Mouse (Mus musculus) midbrain, postnatal 0 days (tissue): ENCODE measurements around the gene E4f1. TPM values are rescaled to one million over a fixed set of nuclear protein-coding genes. Genes with fewer than 3 reads are reported as not detected.
"Not testable (repeated sequence)": the region's sequence is repeated elsewhere in the genome, so short reads cannot be mapped to it uniquely, and the experiment has no call there.

ENCODE experiments used
- ATAC-seq: fragments of 200-750 bp; cut with Nextera tagmentation; 2 replicates; pipeline ENCODE4 v1.8.0; 2017; ENCODE audit warnings: moderate number of reproducible peaks, mild to moderate bottlenecking, moderate TSS enrichment, moderate library complexity; ENCODE audit not compliant: low FRiP score
- DNase-seq: peaks from one replicate; pipeline ENCODE4 v3.0.0-alpha.2; 2015; ENCODE audit warnings: low spot score
- H3K27ac ChIP-seq: fragments of 300-500 bp; sonication (generic); 2 replicates; pipeline ENCODE4 v1.5.1; 2014; ENCODE audit warnings: low read depth, mild to moderate bottlenecking, low read length, mixed read lengths
- H3K27me3 ChIP-seq: fragments of 300-500 bp; sonication (generic); 2 replicates; pipeline ENCODE4 v1.6.1; 2014; ENCODE audit warnings: low read length, control low read depth, mixed read lengths; ENCODE audit not compliant: insufficient read depth
- H3K36me3 ChIP-seq: fragments of 300-500 bp; sonication (generic); 2 replicates; pipeline ENCODE4 v1.6.1; 2014; ENCODE audit warnings: low read length, control low read depth, mixed read lengths; ENCODE audit not compliant: insufficient read depth
- H3K4me1 ChIP-seq: fragments of 300-500 bp; sonication (generic); 2 replicates; pipeline ENCODE4 v1.6.1; 2014; ENCODE audit warnings: mild to moderate bottlenecking, control low read depth, antibody characterized with exemption, low read length, mixed read lengths; ENCODE audit not compliant: insufficient read depth
- H3K4me2 ChIP-seq: fragments of 300-500 bp; sonication (generic); 2 replicates; pipeline ENCODE4 v1.6.1; 2014; ENCODE audit warnings: low read depth, mild to moderate bottlenecking, low read length, mixed read lengths; ENCODE audit not compliant: poor library complexity, severe bottlenecking
- H3K4me3 ChIP-seq: fragments of 300-500 bp; sonication (generic); 2 replicates; pipeline ENCODE4 v1.5.1; 2014; ENCODE audit warnings: low read depth, mild to moderate bottlenecking, low read length, moderate library complexity
- H3K9ac ChIP-seq: fragments of 300-500 bp; sonication (generic); replicated peaks from 2 replicates; pipeline ENCODE4 v1.6.1; 2014; ENCODE audit warnings: mild to moderate bottlenecking, low read length, moderate library complexity, mixed read lengths; ENCODE audit not compliant: poor library complexity, severe bottlenecking
- H3K9me3 ChIP-seq: fragments of 300-500 bp; sonication (generic); 2 replicates; pipeline ENCODE4 v1.6.1; 2016; ENCODE audit warnings: low read length, control low read depth
- CTCF ChIP-seq: IDR thresholded peaks from 2 replicates; pipeline ENCODE4 v1.5.1; 2016; ENCODE audit warnings: antibody characterized with exemption, mild to moderate bottlenecking
- WGBS: fragments of 180-500 bp; shearing (Covaris S2); extraction: QIAGEN DNeasy Blood & Tissue Kit; methylation state at CpG from one replicate; pipeline ENCODE4 v1.1.7; 2014; 5-methylcytosine and 5-hydroxymethylcytosine counted together
- polyA plus RNA-seq: library from polyadenylated mRNA; unstranded; fragments of >200 nt; fragmentation: Nextera tagmentation; extraction: Ambion mirVana; gene quantifications from 2 replicates; pipeline ENCODE4 v1.2.1, GENCODE M21; 2015
- total RNA-seq: library from RNA; depleted of rRNA; stranded (reverse); fragments of >200 nt; gene quantifications from 2 replicates; pipeline ENCODE4 v1.2.3, GENCODE M21; 2014

Gene E4f1
- total and polyA plus RNA-seq, 2 experiments from 2014 or later: 30.6 to 35.1 TPM

DNA sequence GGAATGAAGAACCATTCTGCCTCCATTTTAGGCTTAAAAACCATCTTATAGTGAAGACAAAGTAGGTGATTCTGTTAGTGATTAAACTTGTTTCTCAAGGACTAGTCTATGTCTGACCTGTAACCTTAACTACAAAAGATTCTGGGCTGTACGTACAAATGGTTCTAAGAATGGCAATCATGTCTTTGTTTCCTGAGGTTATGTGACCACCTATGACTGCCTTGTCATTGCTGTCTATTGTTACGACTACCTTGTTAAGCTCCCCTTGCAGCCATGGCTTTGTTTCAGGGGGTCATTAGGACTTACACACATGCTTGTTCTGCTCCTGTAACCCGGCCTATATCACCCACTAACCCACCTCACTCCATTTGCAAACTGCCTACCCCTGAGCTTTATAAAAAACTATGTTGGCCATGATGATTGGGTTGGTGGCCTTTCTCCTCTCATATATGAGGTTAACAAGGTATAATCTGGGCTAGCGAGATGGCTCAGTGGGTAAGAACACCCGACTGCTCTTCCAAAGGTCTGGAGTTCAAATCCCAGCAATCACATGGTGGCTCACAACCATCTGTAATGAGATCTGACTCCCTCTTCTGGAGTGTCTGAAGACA lies 1.4 kb downstream of the E4f1 start:
- Histone ChIP-seq H3K4me1 (peaks cover 14% of the 10 kb centered on the region), H3K4me3 (no peak overlapping the region), H3K9ac (no peak overlapping the region), H3K36me3 (no peaks in the 10 kb centered on the region), H3K4me2 (no peak overlapping the region), H3K9me3 (no peaks in the 10 kb centered on the region), H3K27me3 (no peaks in the 10 kb centered on the region), H3K27ac (no peak overlapping the region)
- ATAC-seq (no peak), DNase-seq (no peak)
- WGBS: 93% methylated on average over 5 of the region's 5 CpGs
- TF ChIP-seq CTCF: no peak

DNA sequence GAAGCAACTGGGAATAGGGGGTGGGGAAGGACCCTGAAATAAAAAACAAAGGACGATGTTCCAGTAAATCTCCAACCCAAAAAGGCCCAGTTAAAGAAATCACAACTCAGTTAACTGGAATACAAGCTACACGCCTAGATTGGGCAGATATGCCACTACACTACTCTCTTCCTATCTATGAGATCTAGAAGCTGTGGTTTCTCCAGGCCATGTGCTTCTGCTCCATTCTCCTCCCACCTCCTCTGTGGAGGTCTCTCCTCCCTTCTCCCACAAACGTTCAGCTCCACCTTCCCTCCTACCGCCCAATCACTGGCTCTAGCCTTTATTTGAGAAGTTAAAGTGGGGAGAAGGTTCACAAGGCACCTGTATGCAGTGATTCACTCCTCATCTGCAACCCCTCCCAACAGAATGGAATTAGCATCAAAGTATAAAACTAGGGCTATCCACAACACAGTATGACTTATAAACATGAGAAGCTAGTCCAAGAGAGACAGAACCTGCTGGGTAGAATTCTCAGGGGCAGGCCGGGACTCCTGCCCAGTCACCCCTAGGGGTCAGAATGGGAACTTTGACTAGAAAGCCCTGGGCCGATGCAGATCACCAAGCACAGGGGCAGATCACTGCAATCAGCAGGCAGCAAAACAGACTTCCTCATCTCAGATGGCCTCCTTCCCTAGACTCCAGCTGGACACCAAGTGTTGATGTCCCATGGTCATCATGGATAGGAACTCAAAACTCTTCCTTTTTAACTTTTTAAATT lies 6.6 kb downstream of the E4f1 start:
- no peaks in the 10 kb centered on the region for H3K27me3 ChIP-seq
- H3K4me2 ChIP-seq: no peak overlapping the region
- ATAC-seq (no peak), DNase-seq (no peak)
- no peaks in the 10 kb centered on the region for H3K36me3 ChIP-seq
- no peaks in the 10 kb centered on the region for H3K9me3 ChIP-seq
- TF ChIP-seq CTCF: no peak
- WGBS: 66% methylated on average over 6 of the region's 6 CpGs
- no peaks in the 10 kb centered on the region for H3K4me1 ChIP-seq
- no peak overlapping the region for H3K4me3 ChIP-seq
- H3K27ac ChIP-seq: no peak overlapping the region
- H3K9ac ChIP-seq: no peak overlapping the region

DNA sequence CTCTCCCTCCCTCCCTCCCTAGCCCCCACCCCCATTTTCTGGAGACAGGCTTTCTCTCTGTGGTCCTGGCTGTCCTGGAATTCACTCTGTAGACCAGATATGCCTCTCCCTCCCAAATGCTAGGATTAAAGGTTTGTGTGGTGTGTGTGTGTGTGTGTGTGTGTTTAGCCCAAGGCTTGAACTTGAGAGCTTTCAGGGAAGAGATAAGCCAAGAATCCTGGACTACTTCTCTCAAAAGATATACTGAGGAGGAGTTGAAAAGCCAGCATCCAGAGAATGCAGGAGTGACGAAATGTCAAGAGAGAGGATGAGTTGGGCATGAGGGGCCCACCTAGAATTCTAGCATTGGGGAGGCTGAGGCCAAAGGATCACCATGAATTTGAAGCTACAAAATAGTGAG lies 7.2 kb downstream of the E4f1 start:
- DNase-seq: no peak

DNA sequence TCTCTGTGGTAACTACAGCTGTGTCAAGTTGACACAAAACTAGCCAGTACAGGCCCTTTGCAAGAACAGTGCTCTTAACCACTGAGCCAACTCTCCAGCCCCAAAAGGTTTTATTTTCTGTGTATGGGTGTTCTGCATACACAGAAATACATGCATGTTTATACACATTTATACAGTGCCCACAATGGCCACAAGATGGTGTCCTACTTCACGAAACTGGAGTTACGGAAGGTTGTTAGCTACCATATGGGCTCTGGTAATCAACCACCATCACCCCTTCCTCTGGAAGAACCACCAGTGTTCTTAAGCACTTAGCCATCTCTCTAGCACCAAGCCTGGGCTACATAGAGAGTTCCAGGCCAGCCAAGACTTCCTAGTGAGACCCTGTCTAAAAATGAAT lies 8.5 kb downstream of the E4f1 start:
- ATAC-seq: no peak
- no peak overlapping the region for H3K27ac ChIP-seq
- whole genome bisulfite sequencing: 62% methylated on average over 2 of the region's 2 CpGs

More for the DNA sequence above, 7.2 kb downstream of the E4f1 start:
- 93% methylated on average over 1 of the region's 1 CpGs for WGBS
- Histone ChIP-seq H3K4me3 (no peak overlapping the region), H3K4me2 (no peak overlapping the region), H3K27ac (no peak overlapping the region), H3K27me3 (no peaks in the 10 kb centered on the region), H3K36me3 (no peaks in the 10 kb centered on the region), H3K4me1 (no peaks in the 10 kb centered on the region), H3K9ac (no peak overlapping the region), H3K9me3 (no peaks in the 10 kb centered on the region)
- ATAC-seq: no peak
- TF ChIP-seq CTCF: no peak

DNA sequence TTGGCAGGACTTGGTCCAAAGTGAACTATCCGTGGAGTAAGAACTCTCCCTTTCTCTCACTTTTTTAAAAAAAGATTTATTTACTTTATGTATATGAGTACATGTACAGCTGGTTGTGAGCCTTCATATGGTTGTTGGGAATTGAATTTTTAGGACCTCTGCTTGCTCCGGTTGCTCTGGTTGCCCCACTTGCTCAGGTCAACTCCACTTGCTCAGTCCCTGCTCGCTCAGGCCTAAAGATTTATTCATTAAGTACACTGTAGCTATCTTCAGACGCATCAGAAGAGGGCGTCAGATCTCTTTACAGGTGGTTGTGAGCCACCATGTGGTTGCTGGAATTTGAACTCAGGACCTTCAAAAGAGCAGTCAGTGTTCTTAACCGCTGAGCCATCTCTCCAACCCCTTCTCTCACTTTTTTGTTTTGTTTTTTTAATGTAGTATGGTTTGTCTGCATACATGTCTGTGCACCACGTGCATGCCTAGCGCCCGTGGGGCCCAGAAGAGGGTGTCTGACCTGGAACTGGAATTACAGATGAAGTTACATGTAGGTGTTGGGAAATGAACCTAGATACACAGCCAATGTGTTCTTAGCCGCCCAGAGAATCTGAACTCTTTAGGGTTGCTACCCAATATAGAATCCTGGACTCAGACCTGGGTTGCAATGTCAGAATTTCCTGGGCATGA lies 14.4 kb downstream of the E4f1 start:
- 0 out of 2 replicates have a peak overlapping the region, but pooled peaks have one; percentile 24 for H3K4me2 ChIP-seq
- H3K27me3 ChIP-seq, H3K9me3 ChIP-seq, H3K36me3 ChIP-seq, H3K9ac ChIP-seq, H3K27ac ChIP-seq, DNase-seq, H3K4me1 ChIP-seq: not testable (repeated sequence)
- 52% methylated on average over 10 of the region's 10 CpGs for WGBS
- 0 out of 2 replicates have a peak, but pooled peaks have one; percentile 1 for ATAC-seq
- peak; percentile 25; the same call in 1 of the 2 replicates for TF ChIP-seq CTCF
- H3K4me3 ChIP-seq: peak overlapping the region; percentile 86; the same call in 1 of the 2 replicates

More for the DNA sequence above, 8.5 kb downstream of the E4f1 start:
- Histone ChIP-seq H3K4me2 (no peak overlapping the region), H3K9ac (no peak overlapping the region), H3K4me1 (no peaks in the 10 kb centered on the region), H3K27me3 (no peaks in the 10 kb centered on the region), H3K4me3 (no peak overlapping the region), H3K36me3 (no peaks in the 10 kb centered on the region), H3K9me3 (no peaks in the 10 kb centered on the region)
- peak; percentile 56 for TF ChIP-seq CTCF
- peak; percentile 42 for DNase-seq
